Mouse (Mus musculus): Measurements from ENCODE around the gene Flt3.
A peak's percentile ranks its signal among the peaks of the same experiment; 100 is the strongest.

Gene Flt3

GRCm38 (mm10) chr5:147408731-147409130, 8.4 kb upstream of the Flt3 start:
- no peak for DNase-seq

GRCm38 (mm10) chr5:147406135-147406534, 5.8 kb upstream of the Flt3 start:
- DNase-seq, result no peak

- DNase-seq, result peak; percentile 61
These were observed 2.2 kb upstream of the Flt3 start for GRCm38 (mm10) chr5:147402505-147402904.

- no peak for DNase-seq
These were observed 735 bp upstream of the Flt3 start for GRCm38 (mm10) chr5:147401024-147401423.

GRCm38 (mm10) chr5:147400505-147400979, 253 bp upstream of the Flt3 start:
- DNase-seq, result no peak

- no peak for DNase-seq
These were observed 5.2 kb downstream of the Flt3 start for GRCm38 (mm10) chr5:147395050-147395449.

GRCm38 (mm10) chr5:147392667-147393213, 7.5 kb downstream of the Flt3 start:
- DNase-seq, result no peak

- DNase-seq, result no peak
These were observed 9.5 kb downstream of the Flt3 start for GRCm38 (mm10) chr5:147390772-147391171.

GRCm38 (mm10) chr5:147389052-147389451, 11.2 kb downstream of the Flt3 start:
- DNase-seq, result no peak

- DNase-seq, result no peak
These were observed 11.8 kb downstream of the Flt3 start for GRCm38 (mm10) chr5:147388376-147389008.

GRCm38 (mm10) chr5:147386865-147387264, 13.4 kb downstream of the Flt3 start:
- no peak for DNase-seq

- DNase-seq, result no peak
These were observed 18.9 kb downstream of the Flt3 start for GRCm38 (mm10) chr5:147381396-147381795.

GRCm38 (mm10) chr5:147379481-147379880, 20.8 kb downstream of the Flt3 start:
- no peak for DNase-seq

- DNase-seq, result no peak
These were observed 30.0 kb downstream of the Flt3 start for GRCm38 (mm10) chr5:147370276-147370675.

- no peak for DNase-seq
These were observed 32.1 kb downstream of the Flt3 start for GRCm38 (mm10) chr5:147368221-147368620.

GRCm38 (mm10) chr5:147365995-147366765, 34.1 kb downstream of the Flt3 start:
- DNase-seq, result peak; percentile 75

- peak; percentile 46 for DNase-seq
These were observed 37.2 kb downstream of the Flt3 start for GRCm38 (mm10) chr5:147363054-147363453.

- peak; percentile 51 for DNase-seq
These were observed 41.8 kb downstream of the Flt3 start for GRCm38 (mm10) chr5:147358481-147358880.

GRCm38 (mm10) chr5:147357536-147357935, 42.8 kb downstream of the Flt3 start:
- DNase-seq, result peak; percentile 62

- DNase-seq, result no peak
These were observed 43.8 kb downstream of the Flt3 start for GRCm38 (mm10) chr5:147356260-147357055.

GRCm38 (mm10) chr5:147355788-147356187, 44.5 kb downstream of the Flt3 start:
- no peak for DNase-seq

GRCm38 (mm10) chr5:147354985-147355384, 45.3 kb downstream of the Flt3 start:
- no peak for DNase-seq

- peak; percentile 22 for DNase-seq
These were observed 46.0 kb downstream of the Flt3 start for GRCm38 (mm10) chr5:147354161-147354780.
